Mouse (Mus musculus) thymus, postnatal 10 days (tissue): ENCODE results near the gene Lrp8.

Experiments
- DNase-seq, 2 experiments: peaks; one replicate each; pipeline ENCODE4 v3.0.0; 2021; ENCODE audit warnings: low spot score in 2 of 2

The Lrp8 gene

DNA sequence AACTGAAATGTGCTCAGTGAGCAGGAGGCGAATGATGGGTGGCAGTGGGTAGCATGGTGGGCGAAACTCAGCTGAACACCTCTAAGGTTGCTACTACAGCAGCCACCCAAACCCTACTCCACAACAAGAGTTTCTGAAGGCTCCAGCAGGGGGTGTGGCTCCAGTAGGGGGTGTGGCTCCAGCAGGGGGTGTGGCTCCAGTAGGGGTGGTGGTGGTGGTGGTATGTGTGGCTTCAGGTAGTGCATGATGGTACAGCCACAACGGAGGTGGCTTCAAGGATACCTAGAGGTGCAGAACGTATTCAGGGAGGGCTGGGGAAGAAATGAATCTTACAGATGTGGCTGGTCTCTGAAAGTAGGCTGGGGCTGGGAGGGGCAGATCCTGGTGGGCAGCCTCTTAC, 5.7 kb downstream of the Lrp8 start:
- DNase-seq: peak in 1 of 2 experiments; percentile 25

GRCm38 (mm10) chr4:107808655-107809054, 6.6 kb downstream of the Lrp8 start:
- DNase-seq: no peak

DNA sequence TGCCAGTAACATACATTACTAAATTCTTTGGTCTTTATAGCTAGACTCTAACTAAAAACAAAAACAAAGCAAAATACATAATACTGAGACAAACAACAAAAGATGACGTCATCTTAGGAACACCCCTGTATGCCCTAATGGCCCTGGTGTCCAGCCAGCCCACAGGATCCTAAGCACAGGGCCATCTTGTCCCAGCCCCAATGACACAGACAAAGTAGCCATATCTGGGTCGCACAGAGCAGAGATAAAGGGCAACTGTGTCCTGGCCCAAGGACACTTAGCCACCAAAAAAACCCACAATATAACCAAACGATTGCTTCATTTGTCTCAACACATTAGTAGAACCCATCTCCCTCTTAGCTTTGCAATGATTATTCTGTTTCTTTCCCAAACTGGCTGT, 8.9 kb downstream of the Lrp8 start:
- no peak for DNase-seq

- DNase-seq: no peak
Measured at GRCm38 (mm10) chr4:107811716-107812330, 9.8 kb downstream of the Lrp8 start.

DNA sequence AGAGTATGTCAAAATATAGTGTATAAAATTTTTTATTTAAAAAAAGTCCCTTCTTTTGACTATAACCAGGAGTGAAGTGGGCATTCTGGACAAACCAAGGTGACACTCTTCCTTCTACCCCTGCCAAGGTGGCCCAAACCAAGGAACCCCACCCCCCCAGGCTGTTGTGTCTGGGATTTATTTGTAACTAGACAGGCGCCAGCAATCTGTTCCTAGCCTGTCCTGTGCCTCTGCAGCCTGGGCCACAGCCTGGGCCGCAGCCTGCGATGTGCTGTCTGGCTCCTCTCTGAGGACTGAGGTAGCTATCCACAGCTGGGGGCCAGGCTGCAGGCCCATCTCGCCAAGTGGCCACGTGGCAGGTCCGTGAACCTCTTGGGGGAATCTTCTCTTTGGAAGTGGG, 10.3 kb downstream of the Lrp8 start:
- no peak for DNase-seq

- DNase-seq: no peak
Measured at GRCm38 (mm10) chr4:107816459-107816858, 14.4 kb downstream of the Lrp8 start.

GRCm38 (mm10) chr4:107817463-107817862, 15.4 kb downstream of the Lrp8 start:
- no peak for DNase-seq

- DNase-seq: no peak
Measured at GRCm38 (mm10) chr4:107819990-107820719, 18.1 kb downstream of the Lrp8 start.

GRCm38 (mm10) chr4:107820856-107821619, 19.0 kb downstream of the Lrp8 start:
- DNase-seq: no peak

GRCm38 (mm10) chr4:107822936-107823411, 20.9 kb downstream of the Lrp8 start:
- no peak for DNase-seq

- DNase-seq: no peak
Measured at GRCm38 (mm10) chr4:107823511-107823910, 21.4 kb downstream of the Lrp8 start.

- peak; percentile 13 to 29 for DNase-seq
Measured at GRCm38 (mm10) chr4:107828727-107829218, 26.7 kb downstream of the Lrp8 start.

- no peak for DNase-seq
Measured at GRCm38 (mm10) chr4:107829675-107830074, 27.6 kb downstream of the Lrp8 start.

DNA sequence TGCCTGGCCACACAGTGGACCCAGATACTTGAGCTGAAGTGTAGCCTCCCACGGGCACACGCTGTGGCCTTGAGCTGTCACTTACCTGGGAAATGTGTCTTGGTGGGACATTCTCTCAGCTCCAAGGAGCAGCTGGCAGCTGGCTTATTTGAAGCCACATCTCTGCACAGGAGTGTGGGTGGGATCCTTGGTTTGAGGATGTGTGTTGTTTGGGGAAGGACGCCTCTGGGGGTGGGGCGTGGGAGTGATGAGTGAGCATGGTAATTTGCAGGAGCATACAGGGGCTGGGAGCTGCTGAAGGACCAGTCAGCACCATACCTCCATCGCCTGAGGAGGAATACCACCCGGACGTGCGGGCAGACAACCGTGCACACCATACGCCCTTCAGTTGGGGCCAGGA, 28.1 kb downstream of the Lrp8 start:
- DNase-seq: no peak

- no peak for DNase-seq
Measured at GRCm38 (mm10) chr4:107830821-107831221, 28.8 kb downstream of the Lrp8 start.

GRCm38 (mm10) chr4:107831678-107832077, 29.6 kb downstream of the Lrp8 start:
- DNase-seq: no peak

DNA sequence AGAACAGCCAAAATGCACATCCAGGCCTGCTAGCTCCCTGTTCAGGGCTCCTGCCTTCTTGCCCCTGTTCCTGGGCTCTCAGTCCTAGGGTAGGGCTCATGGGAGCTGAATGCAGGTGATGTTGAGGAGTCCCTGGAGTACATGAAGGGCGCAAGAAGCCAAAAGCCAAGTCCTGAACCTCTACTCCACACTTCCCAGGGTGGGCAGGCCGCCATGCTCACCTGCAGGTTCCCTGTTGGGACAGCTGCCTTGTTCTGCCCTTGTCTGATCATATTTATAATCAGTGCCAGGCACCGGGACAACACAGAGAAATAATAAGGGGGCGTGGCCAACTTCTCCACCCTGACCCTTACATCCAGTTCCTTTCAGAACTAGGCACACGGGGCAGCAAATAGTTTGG, 31.5 kb downstream of the Lrp8 start:
- DNase-seq: no peak

- no peak for DNase-seq
Measured at GRCm38 (mm10) chr4:107834643-107835314, 32.7 kb downstream of the Lrp8 start.

- DNase-seq: no peak
Measured at GRCm38 (mm10) chr4:107835508-107835909, 33.4 kb downstream of the Lrp8 start.

- DNase-seq: no peak
Measured at GRCm38 (mm10) chr4:107836758-107837157, 34.7 kb downstream of the Lrp8 start.

DNA sequence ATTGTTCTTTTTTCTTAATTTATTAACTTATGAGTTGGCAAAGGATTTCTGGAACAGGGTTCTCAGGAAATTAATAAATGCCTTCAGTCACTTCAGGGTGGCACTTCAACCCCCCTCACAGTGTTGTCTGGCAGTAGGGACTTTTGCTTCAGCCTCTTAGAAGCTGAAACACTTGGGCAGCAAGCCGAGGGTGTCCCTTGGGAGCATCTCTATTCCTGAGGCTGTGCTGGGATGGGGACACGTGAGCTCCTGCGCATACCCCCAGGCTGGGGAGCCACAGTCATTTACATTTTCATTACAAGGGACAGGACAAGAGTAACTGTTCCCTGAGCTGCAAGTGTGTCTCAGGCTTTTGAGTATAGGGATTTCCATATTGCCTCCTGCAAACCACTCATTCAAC, 35.8 kb downstream of the Lrp8 start:
- DNase-seq: no peak

GRCm38 (mm10) chr4:107843687-107844086, 41.6 kb downstream of the Lrp8 start:
- DNase-seq: no peak
